Mouse (Mus musculus): ENCODE data around the gene Gm16405. TPM values are rescaled to one million over a fixed set of nuclear protein-coding genes. Genes with fewer than 3 reads are reported as not detected.
"Not testable (repeated sequence)": the region's sequence is repeated elsewhere in the genome, so short reads cannot be mapped to it uniquely, and the experiment has no call there.

The Gm16405 gene
- total RNA-seq (2021): not detected
- long read RNA-seq, experiment 1: 0 reads
- long read RNA-seq, experiment 2: 0 reads

- not testable (repeated sequence) for DNase-seq (ENCODE audit: low spot score in 2 of 2)
These were observed at the start of gene Gm16405 for GRCm38 (mm10) chrX:54530908-54531307. Gm16405 (plus strand) TSS chrX:54531208.

Other genes starting within 250 kb of the Gm16405 start
- not detected for gene Gm16430, start 91.0 kb downstream of the Gm16405 start, total RNA-seq (2021)